Mouse (Mus musculus): ENCODE measurements around the gene Pxdc1.

Gene Pxdc1

DNA sequence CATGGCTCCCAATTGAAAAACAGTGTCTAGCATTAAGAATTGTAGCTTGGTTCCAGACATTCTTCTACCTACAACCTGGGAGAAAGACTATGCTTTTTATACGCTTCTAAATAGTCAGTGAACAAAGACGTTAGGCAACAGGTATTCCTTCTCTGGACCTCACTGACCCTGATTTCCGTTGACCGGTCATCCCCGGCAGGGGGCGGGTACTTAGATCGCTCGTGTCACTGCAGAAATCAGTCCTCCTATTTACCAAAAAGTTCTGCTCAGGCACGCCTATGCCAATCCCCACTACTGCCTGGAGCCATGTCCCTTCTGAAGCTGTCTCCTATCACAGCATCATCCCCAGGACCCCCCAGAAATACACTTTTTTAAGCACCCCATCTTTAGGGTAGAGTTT, at the start of gene Pxdc1:
Pxdc1 (minus strand) TSS at position 96 of the 400 bp plus-strand sequence.
- DNase-seq (ENCODE audit: low spot score), result peak; percentile 81

DNA sequence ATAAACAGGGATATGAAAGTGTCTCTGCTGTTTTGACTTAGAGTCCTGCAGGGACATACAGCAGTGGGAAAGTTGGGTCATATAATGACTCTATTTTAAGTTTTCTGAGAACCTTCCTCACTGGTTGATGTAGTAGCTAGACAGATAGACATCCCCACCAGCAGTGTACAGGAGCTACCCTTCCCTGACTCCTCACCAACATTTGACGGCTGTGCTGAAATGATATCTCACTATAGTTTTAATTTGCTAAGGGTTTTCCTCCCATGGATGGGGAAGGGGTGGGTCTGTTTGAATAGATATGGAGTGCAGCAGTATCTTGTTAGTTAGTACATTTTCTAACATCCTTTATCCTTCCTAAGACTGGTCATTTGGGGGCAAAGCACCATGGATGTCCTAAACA, 47.3 kb upstream of the Pxdc1 start:
- no peak for DNase-seq (ENCODE audit: low spot score)

DNA sequence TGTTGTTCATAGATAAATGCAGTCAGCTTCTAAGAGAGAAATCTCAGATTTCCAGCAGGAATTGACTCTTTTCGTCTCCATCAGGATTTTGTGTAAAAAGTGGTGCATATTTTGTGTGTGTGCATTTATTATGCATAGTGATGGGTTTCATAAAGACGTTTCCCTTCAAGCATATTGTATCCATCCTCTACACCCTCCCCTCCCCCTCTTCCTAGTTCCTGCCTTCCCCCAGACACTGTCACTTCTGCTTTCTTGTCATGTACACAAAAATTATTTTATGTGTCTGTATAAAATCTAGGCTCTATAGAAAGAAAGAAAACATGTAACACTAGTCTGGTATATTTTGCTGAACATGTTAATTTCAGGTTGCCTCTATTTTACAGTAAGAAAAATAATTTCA, 46.8 kb upstream of the Pxdc1 start:
- no peak for DNase-seq (ENCODE audit: low spot score)

DNA sequence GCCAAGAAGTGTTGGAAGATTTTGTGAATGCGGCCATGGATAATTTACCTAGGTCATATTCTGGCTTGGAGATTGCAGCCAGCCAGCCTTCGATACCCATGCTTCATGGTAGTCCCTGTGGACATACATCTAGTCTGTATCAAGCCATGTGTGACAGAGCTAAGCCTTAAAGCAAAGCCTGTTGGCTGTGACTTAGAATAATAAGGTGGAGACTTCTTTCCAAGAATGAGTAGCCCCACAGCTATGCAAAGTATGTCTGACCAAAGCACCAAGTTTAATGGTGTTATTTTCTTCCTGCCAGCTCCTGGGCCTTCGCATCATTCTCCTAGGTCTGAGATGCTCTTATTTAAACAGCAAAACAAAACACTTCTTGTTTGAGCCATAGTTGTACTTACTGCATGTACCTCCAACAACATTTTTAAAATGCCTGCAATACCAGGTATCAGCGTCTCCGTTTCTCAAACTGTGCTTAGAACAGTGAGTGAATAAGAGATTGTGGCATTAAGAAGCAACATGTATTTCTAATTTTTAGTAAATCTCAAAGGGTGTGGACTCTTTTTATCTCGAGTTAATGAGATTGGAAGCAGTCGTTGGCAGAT, 43.5 kb upstream of the Pxdc1 start:
- no peak for DNase-seq (ENCODE audit: low spot score)

GRCm38 (mm10) chr13:34693111-34693510, 39.8 kb upstream of the Pxdc1 start:
- DNase-seq (ENCODE audit: low spot score), result no peak

GRCm38 (mm10) chr13:34691049-34691448, 37.8 kb upstream of the Pxdc1 start:
- no peak for DNase-seq (ENCODE audit: low spot score)

DNA sequence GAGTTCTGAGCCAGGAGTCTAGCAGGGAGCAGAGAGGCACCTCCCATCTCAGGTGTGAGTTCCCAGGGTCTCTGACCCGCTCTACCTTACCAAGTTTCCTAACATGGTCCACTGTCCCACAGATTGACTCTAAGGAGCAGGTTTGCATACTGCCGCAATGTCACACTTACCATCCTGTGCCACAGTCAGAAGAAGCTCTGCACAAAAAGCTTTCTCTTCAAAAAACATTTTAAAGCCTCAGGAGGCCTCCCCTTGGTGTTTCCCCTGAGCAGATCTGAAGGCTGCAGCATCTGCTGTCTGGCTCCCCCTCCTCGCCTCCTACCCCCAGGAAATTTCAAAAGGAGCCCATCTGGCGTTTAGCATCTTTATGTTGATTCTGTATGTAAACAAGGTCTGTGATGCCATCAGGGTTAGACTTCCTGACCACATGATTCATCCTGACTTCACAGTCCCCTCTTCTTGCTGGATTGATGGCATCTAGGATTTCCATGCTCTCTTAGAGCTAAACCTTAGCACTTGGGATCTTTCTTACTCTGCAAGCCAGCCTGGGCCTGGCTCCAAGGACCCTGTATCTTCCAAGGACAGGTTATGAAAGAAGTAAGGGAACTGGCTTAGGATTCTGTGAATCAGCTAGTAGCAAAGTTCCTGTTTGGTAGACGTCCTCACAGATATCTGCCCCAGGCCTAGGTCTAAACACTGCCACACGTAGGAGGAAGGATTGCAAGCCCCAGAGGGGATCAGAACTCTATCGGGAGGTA, 31.9 kb upstream of the Pxdc1 start:
- no peak for DNase-seq (ENCODE audit: low spot score)

DNA sequence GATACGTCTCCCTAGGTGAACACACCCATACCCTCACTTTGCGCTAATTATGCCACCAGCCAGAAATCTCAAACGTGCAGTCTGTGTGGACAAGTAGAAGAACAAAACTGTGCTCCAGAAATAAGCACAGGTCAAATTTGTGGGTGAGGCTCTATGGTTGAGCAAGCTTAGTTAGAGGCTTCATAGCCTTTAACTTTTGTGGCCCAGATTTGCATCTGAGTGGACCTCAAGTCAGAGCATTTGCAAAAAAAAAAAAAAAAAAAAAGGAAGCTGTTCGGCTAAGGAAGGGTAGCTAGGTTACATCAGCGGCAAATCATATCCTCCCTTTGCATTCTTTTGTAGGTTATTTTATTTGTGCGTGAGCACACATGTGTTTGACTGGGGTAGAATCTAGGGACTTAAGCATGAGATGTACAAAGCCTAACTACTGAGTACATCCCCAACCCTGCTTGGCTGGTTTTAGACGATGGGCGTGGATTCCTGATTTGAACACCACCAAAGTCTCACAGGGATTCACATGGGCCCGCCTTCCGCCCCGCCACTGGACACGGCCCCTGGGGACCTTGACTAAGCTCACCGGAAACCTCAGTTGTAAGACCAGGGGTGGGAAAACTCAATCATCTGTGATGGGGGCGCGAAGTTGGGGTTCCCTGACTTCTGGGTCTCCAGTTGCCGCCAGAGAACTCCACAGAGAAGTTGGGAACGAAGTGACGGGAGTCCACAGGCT, 30.6 kb upstream of the Pxdc1 start:
- no peak for DNase-seq (ENCODE audit: low spot score)

DNA sequence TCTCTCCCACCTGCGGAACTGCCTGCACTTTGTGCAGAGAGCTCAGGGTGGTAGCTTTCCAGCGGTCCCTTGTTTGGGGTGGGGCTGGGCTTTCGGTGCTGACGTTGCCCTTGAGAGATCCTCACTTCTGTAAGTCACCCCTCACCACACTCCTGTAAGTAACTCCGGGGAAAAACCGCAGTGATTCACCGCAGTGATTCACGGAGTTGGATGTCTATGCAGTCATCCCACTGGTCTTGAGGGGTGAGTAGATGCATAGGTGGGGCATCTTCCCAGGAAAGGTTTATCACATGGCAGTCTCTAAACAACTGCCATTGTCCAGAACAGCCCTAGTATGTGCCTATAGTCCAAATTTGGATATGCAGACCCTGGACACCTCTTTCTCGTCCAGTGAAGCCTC, 30.0 kb upstream of the Pxdc1 start:
- DNase-seq (ENCODE audit: low spot score), result no peak

DNA sequence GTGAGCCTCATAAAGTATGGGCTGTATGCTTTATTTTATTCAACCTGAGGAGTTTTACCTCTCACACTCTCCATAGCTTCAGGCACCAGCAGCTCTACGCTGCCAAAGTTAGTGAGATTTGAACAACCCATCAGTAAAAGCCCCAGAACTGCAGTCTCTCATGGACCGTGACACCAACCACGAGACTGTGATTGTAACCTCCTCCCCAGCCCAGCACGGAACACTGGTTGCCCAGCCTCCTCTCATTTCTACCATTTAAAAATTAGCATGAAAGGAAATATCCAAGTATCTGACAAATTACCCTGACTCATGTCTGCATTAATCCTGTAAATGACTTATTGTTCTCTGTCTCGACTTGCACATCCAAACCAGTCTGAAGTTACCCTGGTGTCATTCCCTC, 23.2 kb upstream of the Pxdc1 start:
- DNase-seq (ENCODE audit: low spot score), result no peak

DNA sequence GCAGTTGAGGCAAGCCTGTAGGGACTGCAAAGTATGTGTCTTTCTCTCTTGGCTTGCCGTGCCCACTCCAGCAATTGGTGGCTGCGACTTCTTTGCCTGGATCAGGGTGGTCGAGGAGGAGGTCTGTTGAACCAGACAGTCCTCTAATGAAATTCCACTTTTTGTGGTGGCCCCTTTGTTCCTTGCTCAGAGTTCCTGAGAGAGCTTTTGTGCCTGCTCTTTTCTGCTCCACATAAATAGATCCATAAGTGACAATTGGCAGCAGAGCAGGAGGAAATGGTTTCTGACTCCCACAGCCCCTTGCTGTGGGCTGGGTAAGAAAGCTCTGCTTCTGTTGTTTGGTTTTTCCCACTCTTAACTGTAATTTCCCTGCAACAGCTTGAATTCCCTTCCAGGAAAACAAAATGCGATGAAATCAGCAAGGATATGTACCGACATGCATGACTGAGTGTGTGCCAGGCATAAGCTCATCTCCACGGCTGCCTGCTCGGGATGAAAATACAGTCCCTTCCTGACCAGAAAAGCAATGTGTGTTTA, 22.6 kb upstream of the Pxdc1 start:
- DNase-seq (ENCODE audit: low spot score), result peak; percentile 60

GRCm38 (mm10) chr13:34673354-34673753, 20.1 kb upstream of the Pxdc1 start:
- DNase-seq (ENCODE audit: low spot score), result no peak

DNA sequence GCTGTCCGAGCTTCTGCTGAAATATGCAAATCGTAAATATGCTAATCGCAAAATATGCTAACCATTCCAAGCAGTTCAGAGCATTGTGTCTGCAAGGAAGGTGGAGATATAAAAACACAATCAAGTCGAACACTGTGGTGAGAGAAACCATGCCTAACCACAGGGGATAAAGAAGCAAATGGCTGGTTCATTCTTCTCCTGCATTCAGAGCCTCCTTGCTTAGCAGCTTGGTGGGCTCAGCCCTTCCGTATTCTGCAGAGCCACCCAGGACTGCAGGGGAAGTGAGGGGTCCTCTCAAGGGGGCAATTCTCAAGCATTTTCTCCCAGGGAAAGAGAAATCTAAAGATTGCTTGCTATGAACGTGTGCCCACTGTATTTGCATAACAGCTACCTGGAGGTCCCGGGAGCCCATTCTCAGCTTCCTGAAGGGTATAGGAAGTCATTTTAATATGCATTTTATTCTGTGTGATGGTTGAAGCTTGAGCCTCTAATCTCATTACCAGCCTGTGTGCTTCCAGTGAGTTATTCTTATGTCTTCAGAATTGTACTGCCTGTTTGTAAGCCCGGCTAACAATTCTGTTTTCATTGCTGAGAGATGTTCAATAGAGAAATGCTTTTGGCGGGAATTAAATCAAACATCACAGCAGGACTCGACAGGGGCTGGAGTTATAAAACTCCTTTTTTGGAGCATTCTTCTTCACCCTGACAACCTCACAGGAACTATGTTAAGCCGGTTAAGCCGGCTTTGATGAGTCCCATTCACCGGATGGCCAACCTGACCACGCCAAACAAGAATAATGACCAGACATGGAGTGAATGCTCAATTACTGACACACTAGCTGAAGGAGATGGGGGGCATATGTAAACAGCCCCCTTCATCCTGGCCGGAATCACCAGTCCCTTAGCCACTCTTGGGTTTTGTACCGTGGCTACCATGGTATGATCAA, 16.9 kb upstream of the Pxdc1 start:
- peak; percentile 31 for DNase-seq (ENCODE audit: low spot score)

GRCm38 (mm10) chr13:34667197-34667596, 13.9 kb upstream of the Pxdc1 start:
- DNase-seq (ENCODE audit: low spot score), result no peak

DNA sequence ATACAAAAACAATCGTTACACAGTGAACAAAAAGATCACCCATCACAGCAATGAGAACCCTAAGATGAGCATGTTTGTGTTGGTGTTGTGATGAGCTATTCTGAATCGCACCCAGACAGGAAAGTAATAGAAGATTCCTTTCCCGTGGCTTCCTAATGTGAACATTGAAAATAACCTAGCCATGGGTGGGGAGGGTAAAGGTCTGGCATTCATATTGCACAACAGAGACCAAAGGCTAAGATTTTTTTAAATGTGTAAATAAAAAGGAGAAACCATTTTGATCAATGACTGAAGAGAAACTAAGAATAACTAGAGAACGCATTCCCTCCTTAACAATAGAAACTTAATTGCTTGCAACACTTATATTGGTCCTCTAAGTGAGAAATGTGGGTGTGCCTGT, 11.8 kb upstream of the Pxdc1 start:
- no peak for DNase-seq (ENCODE audit: low spot score)

DNA sequence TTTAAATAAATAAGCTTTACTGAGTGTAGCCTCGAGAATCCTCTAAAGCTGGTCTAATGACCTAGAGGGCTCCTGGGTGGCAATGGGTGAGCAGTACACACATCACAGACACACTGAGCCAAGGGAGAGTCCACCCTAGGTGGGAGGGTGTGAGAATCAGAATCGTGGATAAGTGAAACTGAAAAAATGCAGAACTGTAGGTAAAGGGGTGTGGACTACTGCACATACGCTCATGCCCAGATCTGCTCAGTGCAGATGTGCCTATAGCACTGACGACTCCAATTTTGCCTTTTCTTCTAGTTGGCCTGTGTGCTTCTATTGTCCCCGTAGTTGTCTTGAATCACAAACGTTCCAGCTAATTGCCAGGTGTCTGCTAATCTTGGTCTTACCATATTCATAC, 10.5 kb upstream of the Pxdc1 start:
- no peak for DNase-seq (ENCODE audit: low spot score)

DNA sequence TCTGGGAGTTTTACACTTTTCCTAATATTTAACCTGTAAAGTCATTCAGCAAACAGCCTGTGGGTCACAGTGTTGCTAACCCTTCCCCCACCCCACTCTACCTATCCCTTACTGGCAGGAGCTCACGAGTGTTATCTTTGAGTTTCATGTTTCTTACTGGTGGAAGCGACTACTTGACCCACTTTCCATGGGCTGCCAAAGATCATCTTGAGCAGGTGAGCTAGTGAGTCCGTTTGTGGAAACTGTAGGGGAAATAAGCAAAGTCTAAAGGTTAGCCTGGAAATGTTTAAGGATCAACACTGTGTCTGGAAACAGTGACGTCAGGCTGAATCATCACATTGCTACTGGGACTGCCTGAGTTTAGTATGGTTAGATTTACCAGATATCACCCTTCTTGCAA, 6.2 kb upstream of the Pxdc1 start:
- no peak for DNase-seq (ENCODE audit: low spot score)

- no peak for DNase-seq (ENCODE audit: low spot score)
Observed at GRCm38 (mm10) chr13:34656351-34656750, 3.1 kb upstream of the Pxdc1 start.

DNA sequence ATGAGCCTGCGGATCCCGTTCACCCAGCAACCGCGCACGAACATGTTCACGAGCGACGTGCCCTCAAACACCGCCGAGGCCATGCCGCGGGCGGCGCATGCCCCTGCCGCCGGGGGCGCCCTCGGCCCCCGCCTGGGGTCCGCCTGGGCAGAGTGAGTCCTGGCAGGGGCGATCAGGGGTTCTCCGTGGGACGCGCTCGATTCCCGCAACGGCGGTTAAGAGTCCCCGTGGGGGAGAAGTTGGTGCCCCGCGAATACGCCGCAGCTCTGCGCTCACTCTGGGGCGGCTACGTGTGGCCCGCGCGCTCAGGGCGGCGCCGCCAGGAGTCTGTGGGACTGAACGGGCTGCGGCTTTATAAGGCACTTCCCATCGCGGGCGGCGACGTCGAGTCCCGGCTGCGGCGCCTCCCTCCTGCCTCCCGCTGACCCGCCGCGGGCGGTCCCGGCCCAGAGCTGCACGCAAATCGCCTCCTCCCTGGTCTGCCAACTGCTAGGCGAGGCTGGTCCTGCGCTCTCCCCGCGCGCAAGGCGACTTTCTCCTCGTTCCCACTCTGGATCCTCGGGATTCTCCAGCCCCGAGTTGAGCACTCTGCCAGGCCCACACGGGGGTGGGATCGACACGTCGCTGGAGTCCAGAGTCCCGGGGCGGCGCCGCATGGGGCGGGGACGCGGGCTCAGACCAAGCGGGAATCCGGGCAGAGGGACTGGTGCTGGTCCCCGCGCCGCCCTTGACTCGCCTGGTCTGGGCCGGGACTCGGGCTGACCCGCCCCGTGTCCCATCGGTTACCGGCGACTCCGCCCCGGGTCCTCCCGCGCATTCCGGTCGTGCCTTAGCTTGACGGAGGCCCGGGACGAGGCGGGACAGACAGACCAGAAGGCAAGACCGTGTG, 689 bp downstream of the Pxdc1 start:
- DNase-seq (ENCODE audit: low spot score), result peak; percentile 62

- no peak for DNase-seq (ENCODE audit: low spot score)
Observed at GRCm38 (mm10) chr13:34652016-34652352, 1.3 kb downstream of the Pxdc1 start.

DNA sequence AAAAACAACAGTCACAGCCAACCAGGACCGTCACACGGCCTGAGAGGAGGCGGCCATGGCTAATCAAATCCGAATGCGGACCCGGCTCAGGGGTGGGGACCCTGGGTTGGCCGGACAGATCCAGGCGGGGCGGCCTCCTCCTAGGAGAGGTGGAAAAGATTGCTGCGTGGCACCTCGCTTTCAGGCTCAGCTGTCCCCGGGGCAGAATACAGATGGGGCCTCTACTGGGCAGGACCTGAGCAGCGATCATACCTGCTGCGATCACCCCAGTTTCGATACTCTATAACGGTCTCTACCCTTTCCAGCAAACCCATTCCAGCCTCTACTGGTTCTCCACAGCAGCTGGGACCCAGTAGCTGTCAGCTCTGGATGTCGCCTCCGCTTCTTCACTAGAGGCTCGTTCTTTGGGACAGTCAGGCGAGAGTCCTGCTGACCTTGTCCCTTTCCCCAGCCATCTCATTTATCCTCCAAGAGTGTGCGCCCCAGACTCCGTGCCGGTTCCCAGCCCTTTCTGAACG, 1.8 kb downstream of the Pxdc1 start:
- peak; percentile 53 for DNase-seq (ENCODE audit: low spot score)
